Mouse (Mus musculus) lung, embryonic 15.5 days (tissue): ENCODE data around the gene Mrpl33. TPM values are rescaled to one million over a fixed set of nuclear protein-coding genes. Genes with fewer than 3 reads are reported as not detected.
"Not testable (repeated sequence)": the region's sequence is repeated elsewhere in the genome, so short reads cannot be mapped to it uniquely, and the experiment has no call there.

ENCODE experiments used
- ATAC-seq: fragments of 200-750 bp; cut with Nextera tagmentation; 2 replicates; pipeline ENCODE4 v1.8.0; 2017; ENCODE audit warnings: moderate number of reproducible peaks, borderline replicate concordance; ENCODE audit not compliant: low FRiP score, low TSS enrichment; ENCODE audit errors: extremely low read depth
- H3K27ac ChIP-seq: fragments of 300-500 bp; sonication (generic); 2 replicates; pipeline ENCODE4 v1.5.1; 2015; ENCODE audit warnings: moderate library complexity, mild to moderate bottlenecking, inconsistent platforms
- H3K27me3 ChIP-seq: fragments of 300-500 bp; sonication (generic); 2 replicates; pipeline ENCODE4 v1.6.1; 2015; ENCODE audit warnings: inconsistent platforms
- H3K36me3 ChIP-seq: fragments of 300-500 bp; sonication (generic); 2 replicates; pipeline ENCODE4 v1.6.1; 2015; ENCODE audit warnings: inconsistent platforms
- H3K4me1 ChIP-seq: fragments of 300-500 bp; sonication (generic); 2 replicates; pipeline ENCODE4 v1.6.1; 2015; ENCODE audit warnings: inconsistent platforms
- H3K4me2 ChIP-seq: fragments of 300-500 bp; sonication (generic); 2 replicates; pipeline ENCODE4 v1.6.1; 2015; ENCODE audit warnings: inconsistent platforms, mild to moderate bottlenecking, moderate library complexity
- H3K4me3 ChIP-seq: fragments of 300-500 bp; sonication (generic); 2 replicates; pipeline ENCODE4 v1.5.1; 2015; ENCODE audit warnings: mild to moderate bottlenecking, inconsistent platforms
- H3K9ac ChIP-seq: fragments of 300-500 bp; sonication (generic); 2 replicates; pipeline ENCODE4 v1.6.1; 2015; ENCODE audit warnings: inconsistent platforms
- H3K9me3 ChIP-seq: fragments of 300-500 bp; sonication (generic); 2 replicates; pipeline ENCODE4 v1.6.1; 2016; ENCODE audit warnings: inconsistent platforms
- WGBS: fragments of 180-500 bp; shearing (Covaris S2); methylation state at CpG from one replicate; pipeline ENCODE4 v1.1.7; 2015; 5-methylcytosine and 5-hydroxymethylcytosine counted together
- polyA plus RNA-seq: library from polyadenylated mRNA; unstranded; fragments of >200 nt; fragmentation: Nextera tagmentation; extraction: Ambion mirVana; gene quantifications from 2 replicates; pipeline ENCODE4 v1.2.1, GENCODE M21; 2015

Gene Mrpl33
- polyA plus RNA-seq, 1 experiment from 2014 or later, result 275 TPM

GRCm38 (mm10) chr5:31573722-31574121, 23.0 kb upstream of the Mrpl33 start:
- H3K27ac ChIP-seq, result no peak overlapping the region
- no peaks in the 10 kb centered on the region for H3K27me3 ChIP-seq
- no peak overlapping the region for H3K4me2 ChIP-seq
- H3K4me3 ChIP-seq, result no peak overlapping the region
- WGBS, result 79% methylated on average over 3 of the region's 3 CpGs
- H3K9me3 ChIP-seq, result no peaks in the 10 kb centered on the region
- H3K36me3 ChIP-seq, result no peaks in the 10 kb centered on the region
- peaks cover 14% of the 10 kb centered on the region for H3K4me1 ChIP-seq
- no peak overlapping the region for H3K9ac ChIP-seq
- ATAC-seq, result no peak

DNA sequence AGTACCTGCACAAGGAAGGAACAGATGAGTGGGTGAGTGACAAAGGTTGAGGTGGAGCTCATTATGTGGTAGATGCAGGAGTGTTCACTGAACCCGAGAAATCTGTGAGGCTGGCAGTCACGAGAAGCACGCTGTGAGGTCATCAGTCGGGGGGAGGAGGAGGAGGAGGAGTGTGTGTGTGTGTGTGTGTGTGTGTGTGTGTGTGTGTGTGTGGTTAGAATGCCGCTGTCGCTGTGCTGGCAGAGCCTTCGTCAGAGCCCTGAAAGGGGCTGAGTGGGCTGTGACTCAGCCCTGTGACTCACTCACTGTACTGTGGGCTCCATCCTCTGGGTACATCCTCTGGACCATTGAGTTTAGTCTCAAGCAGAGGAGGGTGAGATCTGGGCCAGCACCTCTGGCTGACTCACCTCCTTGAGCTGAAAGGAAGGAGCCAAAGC, 20.2 kb upstream of the Mrpl33 start:
- 0 out of 2 replicates have a peak, but pooled peaks cover 1% of the 10 kb centered on the region for H3K4me1 ChIP-seq
- 63% methylated on average over 7 of the region's 7 CpGs for WGBS
- H3K27me3 ChIP-seq, result no peaks in the 10 kb centered on the region
- no peaks in the 10 kb centered on the region for H3K36me3 ChIP-seq
- H3K9ac ChIP-seq, result no peak overlapping the region
- no peak overlapping the region for H3K4me2 ChIP-seq
- no peak overlapping the region for H3K27ac ChIP-seq
- no peaks in the 10 kb centered on the region for H3K9me3 ChIP-seq
- H3K4me3 ChIP-seq, result no peak overlapping the region
- ATAC-seq, result no peak

DNA sequence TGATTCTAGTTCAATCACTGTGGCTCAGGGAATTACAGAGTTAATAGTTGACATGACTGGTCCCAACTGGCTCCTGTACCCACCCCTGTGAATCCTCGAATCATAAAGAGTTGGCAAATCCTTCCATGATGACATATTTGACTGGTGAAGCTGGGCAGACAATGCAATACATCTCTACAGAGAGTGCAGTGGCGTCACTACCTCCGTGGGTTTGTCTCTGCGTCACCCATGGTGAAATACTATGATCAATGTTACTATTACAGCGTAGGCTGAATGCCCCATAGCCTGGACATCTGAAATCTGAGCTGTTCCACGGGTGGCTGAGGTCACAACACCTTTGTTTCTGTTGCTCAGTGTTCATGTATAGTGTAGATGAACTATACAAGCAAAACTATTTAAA, 15.5 kb upstream of the Mrpl33 start:
- H3K27ac ChIP-seq, result no peak overlapping the region
- H3K27me3 ChIP-seq, result no peaks in the 10 kb centered on the region
- no peak overlapping the region for H3K4me2 ChIP-seq
- no peak overlapping the region for H3K4me3 ChIP-seq
- no peaks in the 10 kb centered on the region for H3K9me3 ChIP-seq
- no peaks in the 10 kb centered on the region for H3K36me3 ChIP-seq
- H3K9ac ChIP-seq, result no peak overlapping the region
- ATAC-seq, result no peak
- 68% methylated on average over 6 of the region's 6 CpGs for WGBS
- no peaks in the 10 kb centered on the region for H3K4me1 ChIP-seq

GRCm38 (mm10) chr5:31581932-31582331, 14.8 kb upstream of the Mrpl33 start:
- no peaks in the 10 kb centered on the region for H3K9me3 ChIP-seq
- H3K36me3 ChIP-seq, result no peaks in the 10 kb centered on the region
- H3K4me1 ChIP-seq, result no peaks in the 10 kb centered on the region
- H3K4me2 ChIP-seq, result no peak overlapping the region
- no peaks in the 10 kb centered on the region for H3K27me3 ChIP-seq
- no peak overlapping the region for H3K27ac ChIP-seq
- no peak overlapping the region for H3K9ac ChIP-seq
- ATAC-seq, result no peak
- WGBS, result 60% methylated on average over 3 of the region's 3 CpGs
- H3K4me3 ChIP-seq, result no peak overlapping the region

DNA sequence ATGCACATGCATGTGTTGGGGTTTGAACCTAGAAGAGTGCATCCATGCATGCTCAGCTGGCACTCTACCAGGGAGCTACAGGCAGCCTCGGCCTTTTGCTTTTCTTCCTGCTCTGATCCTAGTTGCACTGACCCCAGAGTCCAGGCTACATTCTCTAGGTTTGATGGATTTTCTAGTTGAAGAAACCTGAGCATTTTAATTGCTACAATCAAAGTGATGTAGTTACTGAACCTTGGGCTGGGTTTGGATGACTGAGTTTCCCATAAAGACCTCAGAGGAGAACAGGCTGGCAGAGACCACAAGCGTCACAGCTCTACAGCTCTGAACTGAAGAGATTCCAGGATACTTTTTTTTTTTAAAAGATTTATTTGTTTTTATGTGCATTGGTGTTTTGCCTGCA, 13.5 kb upstream of the Mrpl33 start:
- no peak for ATAC-seq
- Histone ChIP-seq H3K4me1 (no peaks in the 10 kb centered on the region), H3K36me3 (no peaks in the 10 kb centered on the region), H3K9ac (no peak overlapping the region), H3K9me3 (no peaks in the 10 kb centered on the region), H3K4me3 (no peak overlapping the region), H3K4me2 (no peak overlapping the region), H3K27ac (no peak overlapping the region), H3K27me3 (no peaks in the 10 kb centered on the region)
- WGBS, result 60% methylated on average over 2 of the region's 2 CpGs

DNA sequence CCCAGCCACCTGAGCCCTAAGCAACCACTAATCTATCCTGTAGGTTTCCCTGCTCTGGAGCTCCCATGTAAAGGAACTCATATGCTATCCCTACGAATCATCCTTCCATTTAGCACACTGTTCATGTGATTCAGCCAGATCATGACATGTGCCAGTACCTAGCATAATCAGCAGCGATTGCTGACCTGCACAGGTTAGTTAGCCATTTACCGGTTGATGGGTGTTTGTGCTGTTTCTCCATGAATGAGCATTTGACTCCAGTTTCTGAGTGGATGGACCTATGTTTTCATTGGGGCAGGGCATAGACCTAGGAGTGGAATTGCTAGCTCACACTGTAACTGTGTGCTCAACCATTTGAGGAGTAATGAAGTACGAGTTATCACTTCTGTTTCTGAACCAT, 11.2 kb upstream of the Mrpl33 start:
- no peak for ATAC-seq
- Histone ChIP-seq H3K4me3 (no peak overlapping the region), H3K9me3 (no peaks in the 10 kb centered on the region), H3K9ac (no peak overlapping the region), H3K4me1 (no peaks in the 10 kb centered on the region), H3K27ac (no peak overlapping the region), H3K36me3 (no peaks in the 10 kb centered on the region), H3K4me2 (no peak overlapping the region), H3K27me3 (no peaks in the 10 kb centered on the region)
- 86% methylated on average over 4 of the region's 4 CpGs for WGBS

DNA sequence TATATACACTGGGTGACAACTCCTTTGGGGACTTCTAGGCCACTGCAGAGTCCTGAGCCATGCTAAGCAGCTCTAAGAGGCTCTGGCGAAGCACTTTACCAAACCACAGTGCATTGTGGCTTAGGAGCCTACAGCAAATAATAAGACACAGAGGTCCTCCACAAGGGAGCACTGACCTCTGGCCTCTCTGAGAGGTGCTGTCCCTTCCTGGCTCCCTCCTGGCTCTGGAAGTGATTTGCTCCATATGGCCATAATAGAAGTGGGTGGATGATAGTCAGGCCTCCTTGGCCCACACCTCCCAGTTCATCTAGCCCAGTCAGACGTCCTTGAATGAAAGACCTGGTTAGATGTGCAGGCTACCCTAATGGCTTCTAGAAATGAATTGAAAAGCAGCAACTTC, 8.7 kb upstream of the Mrpl33 start:
- H3K27me3 ChIP-seq, result no peaks in the 10 kb centered on the region
- 74% methylated on average over 2 of the region's 2 CpGs for WGBS
- H3K9me3 ChIP-seq, result no peaks in the 10 kb centered on the region
- H3K9ac ChIP-seq, result no peak overlapping the region
- H3K27ac ChIP-seq, result no peak overlapping the region
- H3K4me2 ChIP-seq, result no peak overlapping the region
- no peak overlapping the region for H3K4me3 ChIP-seq
- H3K36me3 ChIP-seq, result no peaks in the 10 kb centered on the region
- no peak for ATAC-seq
- no peaks in the 10 kb centered on the region for H3K4me1 ChIP-seq

GRCm38 (mm10) chr5:31588672-31589071, 8.1 kb upstream of the Mrpl33 start:
- H3K9me3 ChIP-seq, ATAC-seq, H3K36me3 ChIP-seq, H3K9ac ChIP-seq, H3K27ac ChIP-seq, H3K27me3 ChIP-seq, H3K4me3 ChIP-seq, H3K4me2 ChIP-seq, H3K4me1 ChIP-seq: not testable (repeated sequence)
- 77% methylated on average over 8 of the region's 8 CpGs for WGBS

GRCm38 (mm10) chr5:31589711-31590319, 6.9 kb upstream of the Mrpl33 start:
- no peak overlapping the region for H3K4me2 ChIP-seq

GRCm38 (mm10) chr5:31591122-31591521, 5.6 kb upstream of the Mrpl33 start:
- H3K4me3 ChIP-seq, result no peak overlapping the region
- H3K9me3 ChIP-seq, result no peaks in the 10 kb centered on the region
- H3K27me3 ChIP-seq, result no peaks in the 10 kb centered on the region
- no peak for ATAC-seq
- 86% methylated on average over 7 of the region's 7 CpGs for WGBS
- no peaks in the 10 kb centered on the region for H3K36me3 ChIP-seq
- no peak overlapping the region for H3K4me2 ChIP-seq
- no peak overlapping the region for H3K27ac ChIP-seq
- H3K9ac ChIP-seq, result no peak overlapping the region
- H3K4me1 ChIP-seq, result 0 out of 2 replicates have a peak, but pooled peaks cover 5% of the 10 kb centered on the region

More at GRCm38 (mm10) chr5:31589711-31590319, 6.9 kb upstream of the Mrpl33 start:
- Histone ChIP-seq H3K27ac (no peak overlapping the region), H3K4me3 (no peak overlapping the region), H3K4me1 (no peaks in the 10 kb centered on the region), H3K9me3 (no peaks in the 10 kb centered on the region), H3K9ac (no peak overlapping the region), H3K36me3 (no peaks in the 10 kb centered on the region), H3K27me3 (no peaks in the 10 kb centered on the region)
- ATAC-seq, result no peak
- 70% methylated on average over 14 of the region's 14 CpGs for WGBS

DNA sequence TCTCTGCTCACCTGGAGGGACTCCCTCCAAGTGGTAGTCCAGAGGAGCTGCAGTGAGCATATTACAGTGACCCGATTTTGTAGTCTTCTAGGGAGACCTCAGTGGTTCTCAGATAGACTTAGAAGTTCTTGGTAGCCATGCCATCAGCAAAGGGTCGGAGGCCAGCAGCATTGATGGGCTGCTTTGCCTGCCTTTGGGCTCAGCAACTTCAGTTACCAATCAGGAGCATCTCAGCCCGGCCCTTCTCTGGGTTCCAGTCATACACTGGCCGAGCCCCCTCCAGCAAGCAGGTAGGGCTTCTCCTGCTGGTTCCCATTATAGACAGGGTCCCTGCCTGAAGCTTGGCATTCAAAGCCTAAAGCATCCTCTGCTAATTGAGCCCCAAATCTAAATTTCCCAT, 867 bp upstream of the Mrpl33 start:
- Histone ChIP-seq H3K36me3 (no peaks in the 10 kb centered on the region), H3K9ac (no peak overlapping the region), H3K9me3 (no peaks in the 10 kb centered on the region), H3K27me3 (no peaks in the 10 kb centered on the region), H3K4me2 (no peak overlapping the region), H3K4me3 (no peak overlapping the region), H3K27ac (no peak overlapping the region; the same call in 1 of the 2 replicates), H3K4me1 (peaks cover 18% of the 10 kb centered on the region)
- no peak for ATAC-seq
- WGBS, result 62% methylated on average over 4 of the region's 4 CpGs

DNA sequence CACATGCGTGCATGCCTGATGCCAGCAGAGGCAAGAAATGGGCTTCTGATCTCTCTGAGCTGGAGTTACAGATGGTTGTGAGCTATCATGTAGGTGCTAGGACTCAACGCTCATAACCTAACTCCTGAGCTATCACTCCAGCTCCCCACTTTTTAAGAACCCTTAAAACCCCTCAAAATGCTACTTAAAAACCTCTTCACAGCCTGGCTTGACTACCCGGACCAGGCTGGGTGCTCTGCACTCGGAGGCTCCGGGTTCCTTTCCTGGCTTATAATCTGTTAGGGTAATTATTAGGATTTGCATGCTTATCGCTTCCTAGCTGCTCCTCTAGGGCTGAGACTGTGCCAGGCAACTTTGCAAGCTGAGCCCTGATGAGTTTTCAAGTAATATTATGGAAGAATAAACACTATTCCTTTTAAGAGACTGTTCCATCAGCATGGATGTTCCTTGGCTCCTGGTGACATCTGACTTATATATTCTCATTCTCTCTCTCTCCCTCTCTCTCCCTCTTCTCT, 752 bp downstream of the Mrpl33 start:
- H3K4me2 ChIP-seq, result peak overlapping the region; percentile 67
- H3K4me3 ChIP-seq, result peak overlapping the region; percentile 33; the same call in 1 of the 2 replicates
- H3K9ac ChIP-seq, result no peak overlapping the region
- peaks cover 22% of the 10 kb centered on the region for H3K4me1 ChIP-seq
- WGBS, result 47% methylated on average over 6 of the region's 6 CpGs
- no peak for ATAC-seq
- H3K27me3 ChIP-seq, result no peaks in the 10 kb centered on the region
- no peaks in the 10 kb centered on the region for H3K9me3 ChIP-seq
- peak overlapping the region; percentile 71; the same call in 1 of the 2 replicates for H3K27ac ChIP-seq
- H3K36me3 ChIP-seq, result no peaks in the 10 kb centered on the region
